Mouse (Mus musculus) liver, adult 2 months (tissue): ENCODE results near the gene Nostrin. TPM values are rescaled to one million over a fixed set of nuclear protein-coding genes. Genes with fewer than 3 reads are reported as not detected.
A peak's percentile ranks its signal among the peaks of the same experiment; 100 is the strongest.

Experiments
- DNase-seq: peaks from one replicate; pipeline ENCODE4 v3.0.0-alpha.2; 2011; ENCODE audit warnings: low read depth, low spot score; ENCODE audit errors: extremely low read depth
- H3K27ac ChIP-seq: fragments of 200-500 bp; replicated peaks from 2 replicates; pipeline ENCODE4 v1.5.1; 2012; ENCODE audit warnings: low read depth, mild to moderate bottlenecking, control low read depth, inconsistent platforms, low read length; ENCODE audit not compliant: insufficient read depth
- H3K27me3 ChIP-seq: fragments of 200-500 bp; 2 replicates; pipeline ENCODE4 v1.6.1; 2012; ENCODE audit warnings: mild to moderate bottlenecking, moderate library complexity, low read length, inconsistent platforms; ENCODE audit not compliant: control insufficient read depth, insufficient read depth
- H3K36me3 ChIP-seq: fragments of 200-500 bp; 2 replicates; pipeline ENCODE4 v1.6.1; 2012; ENCODE audit warnings: low read length, inconsistent platforms; ENCODE audit not compliant: control insufficient read depth, insufficient read depth
- H3K4me1 ChIP-seq: fragments of 200-500 bp; 2 replicates; pipeline ENCODE4 v1.6.1; 2011; ENCODE audit warnings: low read length; ENCODE audit not compliant: control insufficient read depth, insufficient read depth
- H3K4me3 ChIP-seq: fragments of 200-500 bp; 2 replicates; pipeline ENCODE4 v1.5.1; 2011; ENCODE audit warnings: low read depth, mild to moderate bottlenecking, control low read depth, low read length, moderate library complexity; ENCODE audit not compliant: insufficient read depth
- H3K79me2 ChIP-seq: fragments of 200-500 bp; 2 replicates; pipeline ENCODE4 v1.6.1; 2012; ENCODE audit warnings: inconsistent platforms, mild to moderate bottlenecking, low read length, moderate library complexity; ENCODE audit not compliant: control insufficient read depth, insufficient read depth
- H3K9ac ChIP-seq: fragments of 200-500 bp; 2 replicates; pipeline ENCODE4 v1.6.1; 2012; ENCODE audit warnings: low read depth, mild to moderate bottlenecking, control low read depth, inconsistent platforms, low read length
- CTCF ChIP-seq: fragments of 200-500 bp; IDR thresholded peaks from 2 replicates; pipeline ENCODE4 v1.5.1; 2011; ENCODE audit warnings: low read depth, low read length, control low read depth
- POLR2A ChIP-seq: fragments of 200-500 bp; IDR thresholded peaks from 2 replicates; pipeline ENCODE4 v1.6.1; 2011; ENCODE audit warnings: low read length, control low read depth; ENCODE audit not compliant: insufficient read depth; ENCODE audit errors: extremely low read depth
- WGBS: fragments of 180-500 bp; shearing (Covaris S2); methylation state at CpG from one replicate; pipeline ENCODE4 v1.1.7; 2018; 5-methylcytosine and 5-hydroxymethylcytosine counted together
- polyA plus RNA-seq: library from polyadenylated mRNA; depleted of rRNA; stranded (reverse); fragments of >200 nt; gene quantifications from 2 replicates; pipeline ENCODE4 v1.2.3, GENCODE M21; 2012
- total RNA-seq: library from RNA; depleted of rRNA; stranded (reverse); fragments of >200 nt; gene quantifications from 2 replicates; pipeline ENCODE4 v1.2.3, GENCODE M21; 2014

Gene Nostrin
- total and polyA plus RNA-seq, 2 experiments: 3.2 to 38.1 TPM

- Histone ChIP-seq H3K4me3 (no peak overlapping the region), H3K9ac (no peak overlapping the region), H3K27me3 (no peaks in the 10 kb centered on the region), H3K36me3 (no peaks in the 10 kb centered on the region), H3K4me1 (peaks cover 2% of the 10 kb centered on the region; the same call in 1 of the 2 replicates), H3K79me2 (no peaks in the 10 kb centered on the region), H3K27ac (no peak overlapping the region)
- WGBS: 91% methylated on average over 2 of the region's 2 CpGs
- no peak for DNase-seq
- TF ChIP-seq POLR2A (no peak), CTCF (no peak)
Observed at GRCm38 (mm10) chr2:69119718-69120117, 15.9 kb upstream of the Nostrin start.

GRCm38 (mm10) chr2:69121681-69122080 is 13.9 kb upstream of the Nostrin start:
- no peak overlapping the region for H3K27ac ChIP-seq
- TF ChIP-seq POLR2A (no peak), CTCF (no peak)
- H3K36me3 ChIP-seq: no peaks in the 10 kb centered on the region
- H3K4me3 ChIP-seq: no peak overlapping the region
- no peaks in the 10 kb centered on the region for H3K4me1 ChIP-seq
- H3K27me3 ChIP-seq: no peaks in the 10 kb centered on the region
- 84% methylated on average over 4 of the region's 4 CpGs for WGBS
- no peak for DNase-seq
- H3K9ac ChIP-seq: no peak overlapping the region
- no peaks in the 10 kb centered on the region for H3K79me2 ChIP-seq

GRCm38 (mm10) chr2:69125425-69125824 is 10.2 kb upstream of the Nostrin start:
- no peaks in the 10 kb centered on the region for H3K27me3 ChIP-seq
- H3K27ac ChIP-seq: no peak overlapping the region
- no peak overlapping the region for H3K4me3 ChIP-seq
- WGBS: 86% methylated on average over 3 of the region's 3 CpGs
- no peak for TF ChIP-seq CTCF
- TF ChIP-seq POLR2A: no peak
- no peaks in the 10 kb centered on the region for H3K79me2 ChIP-seq
- no peaks in the 10 kb centered on the region for H3K4me1 ChIP-seq
- DNase-seq: no peak
- no peak overlapping the region for H3K9ac ChIP-seq
- no peaks in the 10 kb centered on the region for H3K36me3 ChIP-seq

- Histone ChIP-seq H3K79me2 (no peaks in the 10 kb centered on the region), H3K27me3 (no peaks in the 10 kb centered on the region), H3K9ac (no peak overlapping the region), H3K27ac (peak overlapping the region; percentile 13; the same call in 1 of the 2 replicates), H3K4me3 (no peak overlapping the region), H3K36me3 (no peaks in the 10 kb centered on the region), H3K4me1 (peaks cover 7% of the 10 kb centered on the region)
- WGBS: 93% methylated on average over 7 of the region's 7 CpGs
- no peak for DNase-seq
- TF ChIP-seq POLR2A (no peak), CTCF (no peak)
Observed at GRCm38 (mm10) chr2:69128321-69128720, 7.3 kb upstream of the Nostrin start.

- TF ChIP-seq POLR2A: no peak
- no peak for TF ChIP-seq CTCF
- WGBS: 69% methylated on average over 10 of the region's 10 CpGs
- Histone ChIP-seq H3K27ac (peak overlapping the region; percentile 60), H3K4me3 (no peak overlapping the region), H3K9ac (no peak overlapping the region), H3K27me3 (no peaks in the 10 kb centered on the region), H3K4me1 (peaks cover 7% of the 10 kb centered on the region), H3K36me3 (no peaks in the 10 kb centered on the region), H3K79me2 (no peaks in the 10 kb centered on the region)
- DNase-seq: no peak
Observed at GRCm38 (mm10) chr2:69128921-69129395, 6.6 kb upstream of the Nostrin start.

GRCm38 (mm10) chr2:69129425-69130210 is 6.0 kb upstream of the Nostrin start:
- Histone ChIP-seq H3K4me3 (no peak overlapping the region), H3K79me2 (no peaks in the 10 kb centered on the region), H3K9ac (no peak overlapping the region), H3K27ac (peak overlapping the region; percentile 60), H3K27me3 (no peaks in the 10 kb centered on the region), H3K36me3 (no peaks in the 10 kb centered on the region), H3K4me1 (peaks cover 7% of the 10 kb centered on the region)
- TF ChIP-seq CTCF (no peak), POLR2A (no peak)
- DNase-seq: no peak
- WGBS: 73% methylated on average over 7 of the region's 7 CpGs
